1 mouse cellular context compared by ENCODE assay signal in the genomic region with DNA sequence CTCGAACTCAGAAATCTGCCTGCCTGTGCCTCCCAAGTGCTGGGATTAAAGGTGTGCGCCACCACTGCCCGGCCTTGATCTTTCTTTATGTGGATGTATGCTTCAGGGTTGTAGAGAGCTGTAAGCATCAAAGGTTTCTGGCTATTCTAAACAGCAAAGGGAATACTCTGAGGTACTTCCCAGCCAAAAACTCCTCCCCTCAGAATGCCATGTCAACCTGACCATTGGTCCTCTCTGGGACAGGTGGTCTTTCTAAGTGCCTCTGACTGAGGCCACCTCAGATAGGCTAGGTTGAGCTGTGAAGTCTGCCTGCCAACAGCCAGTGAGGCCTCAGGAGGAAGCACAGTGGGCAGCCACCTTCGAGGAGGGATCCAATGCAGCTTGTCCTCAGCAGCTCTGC.
TF ChIP-seq lines count a peak whose summit lies in the region.

No protein-coding gene starts in this region.

TF ChIP-seq in CH12.LX, 34 proteins besides CTCF, POLR2A, EP300 and RAD21:
- 0 out of 2 replicates have a peak, but pooled peaks have one; percentile 15 for TF ChIP-seq POLR2AphosphoS2 (IDR thresholded peaks at IDR 0.05; ENCODE audit: low read depth, low read length)
- TF ChIP-seq TBP (conservative IDR thresholded peaks at IDR 0.05; ENCODE audit: low read depth, low read length): peak; percentile 62
- TF ChIP-seq ELF1 (IDR thresholded peaks at IDR 0.05; ENCODE audit: low read depth, low read length): 0 out of 2 replicates have a peak, but pooled peaks have one; percentile 29
- peak; percentile 28; the same call in 1 of the 2 replicates for TF ChIP-seq USF1 (IDR thresholded peaks at IDR 0.05; ENCODE audit: low read depth, low read length)
- 0 out of 2 replicates have a peak, but pooled peaks have one; percentile 18 for TF ChIP-seq NRF1 (IDR thresholded peaks at IDR 0.05; ENCODE audit: low read depth, low read length)
- TF ChIP-seq CHD2 (IDR thresholded peaks at IDR 0.05; ENCODE audit: low read length): no peak
- peak; percentile 42; the same call in 1 of the 2 replicates for TF ChIP-seq MAX (IDR thresholded peaks at IDR 0.05; ENCODE audit: low read length)
- no peak for TF ChIP-seq HCFC1 (IDR thresholded peaks at IDR 0.05; ENCODE audit: low read depth, low read length)
